Mouse (Mus musculus) liver, embryonic 12.5 days (tissue): ENCODE measurements around the gene Sst. TPM values are rescaled to one million over a fixed set of nuclear protein-coding genes. Genes with fewer than 3 reads are reported as not detected.
"Not testable (repeated sequence)": the region's sequence is repeated elsewhere in the genome, so short reads cannot be mapped to it uniquely, and the experiment has no call there.

Source experiments
- ATAC-seq: fragments of 200-750 bp; cut with Nextera tagmentation; 2 replicates; pipeline ENCODE4 v1.8.0; 2017; ENCODE audit warnings: moderate number of reproducible peaks, mild to moderate bottlenecking, moderate library complexity
- H3K27ac ChIP-seq: fragments of 300-500 bp; sonication (generic); 2 replicates; pipeline ENCODE4 v1.5.1; 2016; ENCODE audit warnings: mild to moderate bottlenecking
- H3K27me3 ChIP-seq: fragments of 300-500 bp; sonication (generic); replicated peaks from 2 replicates; pipeline ENCODE4 v1.6.1; 2016; ENCODE audit warnings: mild to moderate bottlenecking, moderate library complexity
- H3K36me3 ChIP-seq: fragments of 300-500 bp; sonication (generic); 2 replicates; pipeline ENCODE4 v1.6.1; 2016; ENCODE audit warnings: mild to moderate bottlenecking, moderate library complexity
- H3K4me1 ChIP-seq: fragments of 300-500 bp; sonication (generic); 2 replicates; pipeline ENCODE4 v1.6.1; 2016
- H3K4me2 ChIP-seq: fragments of 300-500 bp; sonication (generic); 2 replicates; pipeline ENCODE4 v1.6.1; 2016; ENCODE audit warnings: mild to moderate bottlenecking, moderate library complexity
- H3K4me3 ChIP-seq: fragments of 300-500 bp; sonication (generic); 2 replicates; pipeline ENCODE4 v1.5.1; 2016; ENCODE audit warnings: mild to moderate bottlenecking, moderate library complexity
- H3K9ac ChIP-seq: fragments of 300-500 bp; sonication (generic); 2 replicates; pipeline ENCODE4 v1.6.1; 2016; ENCODE audit warnings: mild to moderate bottlenecking, moderate library complexity
- H3K9me3 ChIP-seq: fragments of 300-500 bp; sonication (generic); replicated peaks from 2 replicates; pipeline ENCODE4 v1.6.1; 2016; ENCODE audit warnings: mild to moderate bottlenecking, moderate library complexity
- WGBS: fragments of 180-500 bp; shearing (Covaris S2); methylation state at CpG from one replicate; pipeline ENCODE4 v1.1.7; 2016; ENCODE audit not compliant: insufficient replicate concordance; 5-methylcytosine and 5-hydroxymethylcytosine counted together
- polyA plus RNA-seq: library from polyadenylated mRNA; unstranded; fragments of >200 nt; fragmentation: Nextera tagmentation; extraction: Ambion mirVana; gene quantifications from 2 replicates; pipeline ENCODE4 v1.2.1, GENCODE M21; 2016

Gene Sst
- polyA plus RNA-seq, result not detected in 2 replicates

DNA sequence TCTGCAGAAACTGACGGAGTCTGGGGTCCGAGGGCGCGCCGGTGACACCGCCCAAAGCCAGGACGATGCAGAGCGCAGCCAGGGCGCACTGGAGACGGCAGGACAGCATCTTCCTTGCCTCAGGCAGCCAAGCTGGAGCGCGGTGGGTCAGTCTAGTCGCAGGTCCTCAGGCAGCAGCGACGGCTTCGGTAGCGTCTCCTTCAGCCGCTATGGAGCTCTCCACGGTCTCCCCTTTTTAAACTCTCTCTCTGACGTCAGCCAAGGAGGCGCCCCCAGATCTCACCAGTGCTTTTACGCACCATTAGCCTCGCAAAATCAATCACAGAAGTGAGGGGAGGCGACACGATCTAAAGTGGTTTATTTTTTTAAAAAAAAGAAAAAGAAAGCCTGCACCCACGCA lies at the start of gene Sst:
Gene Sst, minus strand, starts transcription at position 323 of the 400 bp plus-strand sequence.
- H3K4me1 ChIP-seq, result no peaks in the 10 kb centered on the region
- WGBS, result 6% methylated on average over 26 of the region's 26 CpGs
- H3K9ac ChIP-seq, result no peak within 1 kb of the TSS
- peaks cover 34% of the 10 kb centered on the region for H3K27me3 ChIP-seq
- ATAC-seq, result no peak
- no peaks in the 10 kb centered on the region for H3K9me3 ChIP-seq
- no peaks in the 10 kb centered on the region for H3K36me3 ChIP-seq
- H3K4me2 ChIP-seq, result no peak within 1 kb of the TSS
- no peak within 1 kb of the TSS for H3K27ac ChIP-seq
- H3K4me3 ChIP-seq, result no peak within 1 kb of the TSS

DNA sequence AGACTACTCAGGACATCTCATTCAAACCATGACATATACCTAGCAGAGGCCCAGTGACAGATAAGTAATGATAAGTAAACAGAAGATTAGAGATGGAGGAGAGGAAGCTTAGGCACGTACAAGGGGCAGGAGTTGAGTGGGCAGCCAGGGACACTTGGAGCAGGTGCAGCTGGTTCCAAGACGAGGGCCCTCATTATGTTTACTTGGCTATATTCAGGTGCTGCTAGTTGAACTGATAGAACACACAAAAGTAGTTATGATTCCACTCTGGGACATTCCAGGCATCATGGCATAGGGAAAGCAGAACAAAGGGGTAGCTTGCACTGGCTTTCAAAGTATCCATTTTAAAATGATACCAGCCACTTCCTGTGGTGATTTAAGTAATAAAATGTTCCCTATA lies 43.6 kb upstream of the Sst start:
- WGBS, result 47% methylated on average over 2 of the region's 2 CpGs
- H3K27me3 ChIP-seq, result no peaks in the 10 kb centered on the region
- no peak overlapping the region for H3K27ac ChIP-seq
- no peak overlapping the region for H3K9ac ChIP-seq
- no peak overlapping the region for H3K4me3 ChIP-seq
- H3K4me1 ChIP-seq, result no peaks in the 10 kb centered on the region
- H3K9me3 ChIP-seq, result no peaks in the 10 kb centered on the region
- H3K36me3 ChIP-seq, result no peaks in the 10 kb centered on the region
- no peak for ATAC-seq
- no peak overlapping the region for H3K4me2 ChIP-seq

DNA sequence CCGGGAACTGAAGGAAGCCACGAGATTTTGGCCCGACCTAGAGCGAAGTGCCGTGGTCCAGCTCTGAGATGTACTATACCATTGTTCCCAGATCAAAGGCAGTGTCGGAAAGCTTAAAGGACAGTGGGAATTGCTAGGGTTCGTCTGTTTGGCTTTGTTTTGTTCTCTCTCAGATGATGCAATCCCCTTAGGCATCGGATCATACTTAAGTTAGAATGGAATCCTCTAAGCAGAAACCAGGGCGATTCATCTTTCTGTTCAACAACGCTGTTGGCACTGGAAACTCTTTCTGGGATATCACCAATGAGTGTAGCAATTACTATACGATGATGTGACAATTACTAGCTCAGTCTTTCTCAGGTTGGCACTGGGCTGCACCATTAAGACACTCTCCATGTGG lies 41.5 kb upstream of the Sst start, which contains the start of gene Rtp2:
Gene Rtp2, minus strand, starts transcription at position 101 of the 400 bp plus-strand sequence.
- no peak for ATAC-seq

DNA sequence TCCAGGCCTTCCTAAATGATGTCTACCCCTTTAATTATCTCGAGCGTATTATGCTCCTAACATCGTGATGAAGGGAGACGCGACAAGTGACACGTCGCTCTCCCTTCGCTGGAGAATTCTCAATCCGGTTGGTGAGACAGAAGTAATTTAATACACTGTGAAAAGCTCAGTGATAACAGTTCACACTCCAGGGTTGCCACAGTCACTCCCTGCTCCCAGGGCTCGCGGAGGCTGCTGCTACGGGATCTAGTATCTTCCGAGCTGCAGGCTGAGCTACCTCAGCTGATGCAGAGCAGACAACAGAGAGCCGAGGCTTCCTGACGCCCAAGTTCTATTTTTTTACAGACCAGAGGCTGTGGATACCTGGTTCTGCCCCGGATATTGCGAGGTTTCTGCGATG lies 40.5 kb upstream of the Sst start:
- no peak for ATAC-seq
- Histone ChIP-seq H3K36me3 (no peaks in the 10 kb centered on the region), H3K4me3 (no peak overlapping the region), H3K9ac (no peak overlapping the region), H3K4me1 (no peaks in the 10 kb centered on the region), H3K27ac (no peak overlapping the region), H3K4me2 (no peak overlapping the region), H3K9me3 (no peaks in the 10 kb centered on the region), H3K27me3 (no peaks in the 10 kb centered on the region)
- 59% methylated on average over 18 of the region's 18 CpGs for WGBS

More for the DNA sequence above, 41.5 kb upstream of the Sst start, which contains the start of gene Rtp2:
- Histone ChIP-seq H3K4me1 (no peaks in the 10 kb centered on the region), H3K27me3 (no peaks in the 10 kb centered on the region), H3K4me2 (no peak within 1 kb of the TSS), H3K36me3 (no peaks in the 10 kb centered on the region), H3K27ac (no peak within 1 kb of the TSS), H3K4me3 (no peak within 1 kb of the TSS), H3K9ac (no peak within 1 kb of the TSS), H3K9me3 (no peaks in the 10 kb centered on the region)
- WGBS, result 72% methylated on average over 11 of the region's 11 CpGs

DNA sequence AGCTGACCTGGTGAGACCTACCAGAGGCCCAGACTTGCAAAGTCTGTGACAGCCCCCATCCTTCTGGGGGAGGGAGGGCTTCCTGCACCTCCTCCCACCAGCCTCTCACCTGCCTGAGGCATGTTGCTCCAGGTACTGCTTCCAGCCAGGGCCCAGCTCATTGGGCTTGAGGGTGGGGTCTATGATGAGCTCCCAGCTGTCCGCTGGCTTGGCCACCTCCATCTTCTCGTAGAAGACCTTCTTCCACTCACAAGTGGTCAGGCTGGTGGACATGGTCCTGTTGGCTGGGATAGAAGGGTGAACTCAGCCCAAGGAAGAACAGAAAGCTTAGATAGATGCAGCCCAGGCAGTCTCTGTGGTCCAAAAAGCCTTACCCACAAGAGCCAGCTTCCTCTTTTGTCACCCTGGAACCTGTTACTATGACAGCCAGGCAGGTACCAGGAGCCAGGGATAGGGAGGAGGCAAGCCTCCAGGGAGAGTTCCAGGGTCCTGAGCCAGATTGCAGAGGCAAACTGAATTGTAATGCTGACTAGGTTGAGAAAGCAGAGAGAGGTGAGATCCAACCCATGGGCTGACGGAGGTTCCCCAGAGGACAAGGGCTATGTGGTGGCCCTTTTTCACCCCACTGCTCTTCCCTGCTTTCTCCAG lies 39.8 kb upstream of the Sst start:
- no peaks in the 10 kb centered on the region for H3K4me1 ChIP-seq
- H3K9ac ChIP-seq, result no peak overlapping the region
- ATAC-seq, result no peak
- H3K27me3 ChIP-seq, result no peaks in the 10 kb centered on the region
- 50% methylated on average over 3 of the region's 3 CpGs for WGBS
- no peaks in the 10 kb centered on the region for H3K36me3 ChIP-seq
- no peak overlapping the region for H3K4me3 ChIP-seq
- H3K9me3 ChIP-seq, result no peaks in the 10 kb centered on the region
- H3K27ac ChIP-seq, result no peak overlapping the region
- no peak overlapping the region for H3K4me2 ChIP-seq

DNA sequence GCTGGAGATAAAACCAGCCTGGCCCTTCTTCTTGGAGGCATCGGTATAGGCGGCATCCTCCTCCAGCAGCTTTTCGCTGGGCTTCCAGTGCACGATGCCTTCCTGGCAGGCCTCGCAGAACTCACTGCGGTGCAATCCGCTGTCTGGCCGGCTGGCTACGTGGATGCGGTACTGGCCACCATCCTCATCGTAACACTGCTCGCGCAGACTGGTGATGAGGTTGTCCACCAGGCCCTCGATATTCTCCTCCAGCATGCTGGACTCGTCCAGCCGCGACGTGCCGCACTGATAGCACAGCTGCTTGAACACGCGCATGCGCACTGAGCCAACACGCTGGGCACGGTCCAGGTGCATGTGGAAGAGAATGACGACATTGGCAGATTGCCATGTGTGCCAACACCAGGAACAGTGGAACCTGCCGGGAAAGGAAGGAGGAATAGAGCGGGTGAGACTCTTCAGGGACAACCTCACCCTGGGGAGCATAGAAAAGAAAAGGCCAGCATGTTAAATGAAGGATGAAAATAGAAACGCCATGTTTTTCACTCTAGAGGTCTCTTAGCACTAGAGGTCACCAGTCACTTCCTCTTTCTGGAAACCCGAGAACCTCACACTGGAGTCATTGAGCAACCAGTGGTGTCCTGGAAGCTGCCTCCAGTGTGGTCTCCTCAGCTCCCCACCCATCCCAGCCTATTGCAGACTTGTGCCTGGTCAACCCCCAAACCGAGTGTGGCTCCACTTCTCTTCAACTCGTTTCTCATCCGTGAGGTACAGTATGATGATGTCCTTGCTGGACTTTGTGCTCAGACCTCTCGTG lies 36.8 kb upstream of the Sst start:
- Histone ChIP-seq H3K4me2 (no peak overlapping the region), H3K9me3 (no peaks in the 10 kb centered on the region), H3K4me1 (no peaks in the 10 kb centered on the region), H3K4me3 (no peak overlapping the region), H3K27ac (no peak overlapping the region), H3K9ac (no peak overlapping the region), H3K36me3 (no peaks in the 10 kb centered on the region), H3K27me3 (no peaks in the 10 kb centered on the region)
- no peak for ATAC-seq
- WGBS, result 76% methylated on average over 33 of the region's 33 CpGs

DNA sequence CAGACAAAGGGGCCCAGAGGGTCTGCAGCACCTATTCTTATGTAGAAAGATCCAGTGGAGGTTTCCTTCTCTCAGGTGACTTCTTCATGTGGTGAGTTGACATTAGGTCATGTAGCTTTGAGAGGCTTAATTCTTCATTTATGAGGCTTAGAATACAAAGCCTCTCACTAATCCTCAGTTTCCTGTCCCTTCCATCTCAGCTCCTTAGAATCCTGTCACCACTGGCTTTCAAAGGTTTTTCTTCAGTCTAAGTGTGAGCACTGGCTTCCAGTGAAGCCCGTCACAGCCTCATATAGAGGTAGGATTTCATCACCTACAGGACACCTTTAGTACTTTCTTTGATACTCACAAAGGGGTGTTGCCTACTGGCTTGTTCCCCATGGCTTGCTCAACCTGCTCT lies 32.1 kb upstream of the Sst start:
- 63% methylated on average over 1 of the region's 1 CpGs for WGBS
- H3K27me3 ChIP-seq, result no peaks in the 10 kb centered on the region

DNA sequence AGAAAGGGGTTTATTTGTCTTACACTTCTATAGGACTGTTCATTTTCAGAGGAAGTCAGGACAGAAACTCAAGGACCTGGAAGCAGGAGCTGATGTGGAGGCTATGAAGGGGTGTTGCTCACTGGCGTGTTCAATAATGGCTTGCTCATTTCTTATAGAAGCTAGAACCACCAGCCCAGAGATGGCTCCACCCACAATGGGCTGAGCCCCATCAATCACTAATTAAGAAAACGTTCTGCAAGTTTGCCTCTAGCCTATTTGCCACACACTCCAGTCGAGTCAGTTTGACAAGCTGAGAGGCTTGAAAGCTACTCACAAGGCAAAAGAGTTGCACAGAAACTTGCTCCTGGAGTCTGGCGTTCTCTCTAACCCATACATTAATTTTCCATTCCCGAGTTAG lies 30.9 kb upstream of the Sst start:
- Histone ChIP-seq H3K4me1 (no peaks in the 10 kb centered on the region), H3K36me3 (no peaks in the 10 kb centered on the region), H3K4me3 (no peak overlapping the region), H3K9ac (no peak overlapping the region), H3K4me2 (no peak overlapping the region), H3K9me3 (no peaks in the 10 kb centered on the region), H3K27ac (no peak overlapping the region), H3K27me3 (no peaks in the 10 kb centered on the region)
- ATAC-seq, result no peak
- 54% methylated on average over 5 of the region's 5 CpGs for WGBS

More for the DNA sequence above, 32.1 kb upstream of the Sst start:
- no peaks in the 10 kb centered on the region for H3K4me1 ChIP-seq
- H3K36me3 ChIP-seq, result no peaks in the 10 kb centered on the region
- no peak overlapping the region for H3K27ac ChIP-seq
- no peak overlapping the region for H3K4me2 ChIP-seq
- no peak overlapping the region for H3K4me3 ChIP-seq
- H3K9ac ChIP-seq, result no peak overlapping the region
- ATAC-seq, result no peak
- no peaks in the 10 kb centered on the region for H3K9me3 ChIP-seq

DNA sequence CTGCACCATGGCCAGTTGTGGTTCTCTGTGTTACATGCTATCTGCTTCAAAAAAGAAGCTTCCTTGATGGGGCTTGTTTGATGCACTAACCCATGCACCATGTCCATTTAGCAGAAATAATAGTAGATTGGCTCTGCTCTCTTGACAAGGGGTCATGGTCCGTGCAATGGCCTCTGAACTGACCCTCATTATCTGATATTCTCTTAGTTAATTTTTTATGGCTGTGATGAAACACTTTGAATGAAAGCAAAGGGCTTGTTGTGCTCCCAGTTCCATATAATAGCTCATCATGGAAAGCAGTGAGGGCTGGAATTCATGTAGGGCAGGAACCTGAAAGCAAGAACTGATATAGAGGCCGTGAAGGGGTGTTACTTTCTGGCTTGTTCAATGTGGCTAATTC lies 28.7 kb upstream of the Sst start:
- Histone ChIP-seq H3K4me3 (no peak overlapping the region), H3K4me2 (no peak overlapping the region), H3K4me1 (no peaks in the 10 kb centered on the region), H3K27ac (no peak overlapping the region), H3K27me3 (no peaks in the 10 kb centered on the region), H3K36me3 (no peaks in the 10 kb centered on the region), H3K9me3 (no peaks in the 10 kb centered on the region), H3K9ac (no peak overlapping the region)
- ATAC-seq, result no peak
- 56% methylated on average over 2 of the region's 2 CpGs for WGBS

DNA sequence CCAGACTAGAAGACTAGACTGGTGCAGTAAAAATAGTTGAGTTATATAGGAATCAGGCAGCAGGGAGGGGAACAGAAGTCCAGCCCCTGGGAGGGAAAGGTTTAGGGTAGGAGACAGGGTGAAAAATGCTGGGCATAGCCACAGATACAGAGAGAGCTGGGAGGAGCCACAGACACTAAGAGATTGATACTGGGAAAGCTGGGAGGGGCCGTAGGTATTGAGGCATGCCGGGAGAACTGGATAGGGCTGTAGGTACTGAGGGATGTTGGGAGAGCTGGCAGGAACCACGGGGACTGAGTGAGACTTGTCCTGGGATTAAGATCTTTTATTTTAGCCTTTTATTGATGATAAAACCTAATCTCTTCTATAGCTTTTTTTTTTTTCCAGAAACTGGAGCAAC lies 22.6 kb upstream of the Sst start:
- 33% methylated on average over 3 of the region's 3 CpGs for WGBS

DNA sequence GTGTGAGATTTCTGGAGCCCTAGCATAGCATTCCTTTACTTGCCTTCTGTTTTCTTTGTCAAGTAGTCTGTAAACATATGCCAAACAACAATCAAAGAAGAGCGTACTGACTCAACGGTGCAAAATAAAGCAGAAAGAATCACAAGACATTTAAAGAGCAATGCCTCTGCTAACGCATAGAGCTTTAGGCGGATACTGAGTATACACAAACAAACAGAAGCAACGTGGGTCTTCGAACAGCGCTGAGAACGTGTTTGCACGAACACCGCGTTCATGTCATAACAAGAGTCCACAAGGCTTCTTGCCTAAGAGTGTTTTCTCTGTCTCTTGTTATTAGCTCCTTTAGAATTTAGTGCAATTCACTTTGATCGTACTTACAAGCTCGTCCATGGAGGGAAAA lies 22.0 kb upstream of the Sst start:
- H3K4me1 ChIP-seq, result no peaks in the 10 kb centered on the region
- 0 out of 2 replicates have a peak, but pooled peaks cover 3% of the 10 kb centered on the region for H3K9me3 ChIP-seq
- no peak overlapping the region for H3K27ac ChIP-seq
- no peaks in the 10 kb centered on the region for H3K27me3 ChIP-seq
- H3K36me3 ChIP-seq, result no peaks in the 10 kb centered on the region
- no peak overlapping the region for H3K9ac ChIP-seq
- WGBS, result 75% methylated on average over 13 of the region's 13 CpGs
- no peak overlapping the region for H3K4me2 ChIP-seq
- ATAC-seq, result no peak
- no peak overlapping the region for H3K4me3 ChIP-seq

More for the DNA sequence above, 22.6 kb upstream of the Sst start:
- Histone ChIP-seq H3K36me3 (no peaks in the 10 kb centered on the region), H3K4me1 (no peaks in the 10 kb centered on the region), H3K9me3 (no peaks in the 10 kb centered on the region), H3K27me3 (no peaks in the 10 kb centered on the region), H3K9ac (no peak overlapping the region), H3K4me3 (no peak overlapping the region), H3K4me2 (no peak overlapping the region), H3K27ac (no peak overlapping the region)
- no peak for ATAC-seq

DNA sequence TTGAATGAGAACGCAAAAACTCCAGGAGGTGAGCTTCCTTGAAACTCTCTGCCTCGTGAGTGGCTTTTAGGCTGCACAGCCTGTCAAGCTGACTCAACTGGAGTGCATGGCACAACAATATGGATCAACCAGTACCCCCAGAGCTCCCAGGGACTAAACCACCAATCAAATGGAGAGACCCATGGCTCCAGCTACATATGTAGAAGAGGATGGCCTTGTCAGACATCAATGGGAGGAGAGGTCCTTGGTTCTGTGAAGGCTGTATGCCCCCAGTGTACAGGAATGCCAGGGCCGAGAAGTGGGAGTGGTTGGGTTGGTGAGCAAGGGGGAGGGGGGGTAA lies 18.2 kb upstream of the Sst start:
- ATAC-seq, H3K4me3 ChIP-seq, H3K4me2 ChIP-seq, H3K9me3 ChIP-seq, H3K27me3 ChIP-seq, H3K9ac ChIP-seq, H3K27ac ChIP-seq, H3K4me1 ChIP-seq, H3K36me3 ChIP-seq: not testable (repeated sequence)
- 60% methylated on average over 3 of the region's 3 CpGs for WGBS
